Mouse (Mus musculus) thymus, adult 2 months (tissue): ENCODE measurements around the gene Pole4.

Experiments used
- CTCF ChIP-seq: fragments of 200-500 bp; IDR thresholded peaks from 2 replicates; pipeline ENCODE4 v1.5.1; 2012; ENCODE audit warnings: mild to moderate bottlenecking, control low read depth, low read length, moderate library complexity, borderline replicate concordance; ENCODE audit not compliant: control insufficient read depth, poor library complexity, insufficient read depth; ENCODE audit errors: extremely low read depth
- POLR2A ChIP-seq: fragments of 200-500 bp; IDR thresholded peaks from 2 replicates; pipeline ENCODE4 v1.6.1; 2012; ENCODE audit warnings: mild to moderate bottlenecking, low read length, control low read depth, moderate library complexity; ENCODE audit not compliant: control insufficient read depth, poor library complexity, insufficient read depth; ENCODE audit errors: extremely low read depth

DNA sequence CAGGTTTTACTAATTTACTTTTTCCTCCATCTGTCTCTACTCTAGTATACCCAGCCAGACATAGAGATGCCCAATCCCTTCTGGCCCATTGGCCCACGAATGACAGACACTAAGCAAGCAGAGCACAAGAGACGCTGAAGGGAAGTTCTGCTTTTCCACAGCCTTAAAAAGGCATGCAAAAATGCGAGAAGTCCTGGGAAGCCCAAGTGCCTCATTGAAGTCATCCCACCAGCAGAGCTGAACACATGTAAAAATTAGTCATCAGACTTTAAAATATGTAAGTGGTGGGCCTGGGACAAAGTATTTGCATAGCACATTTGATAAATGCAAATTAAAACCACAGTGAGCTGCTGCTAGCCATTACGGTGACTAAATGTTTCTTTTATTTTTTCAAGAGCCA is 65.1 kb downstream of the Pole4 start:
- no peak for TF ChIP-seq POLR2A
- no peak for TF ChIP-seq CTCF
